Mouse (Mus musculus) cerebellum, adult 2 months (tissue): Measurements from ENCODE around the gene Amfr.

Experiments used
- CTCF ChIP-seq: fragments of 200-500 bp; IDR thresholded peaks from 2 replicates; pipeline ENCODE4 v1.5.1; 2011; ENCODE audit warnings: low read depth, mild to moderate bottlenecking, control low read depth, low read length, moderate library complexity, borderline replicate concordance; ENCODE audit not compliant: insufficient read depth
- POLR2A ChIP-seq: fragments of 200-500 bp; IDR thresholded peaks from 2 replicates; pipeline ENCODE4 v1.6.1; 2011; ENCODE audit warnings: low read length, control low read depth, borderline replicate concordance; ENCODE audit not compliant: insufficient read depth

DNA sequence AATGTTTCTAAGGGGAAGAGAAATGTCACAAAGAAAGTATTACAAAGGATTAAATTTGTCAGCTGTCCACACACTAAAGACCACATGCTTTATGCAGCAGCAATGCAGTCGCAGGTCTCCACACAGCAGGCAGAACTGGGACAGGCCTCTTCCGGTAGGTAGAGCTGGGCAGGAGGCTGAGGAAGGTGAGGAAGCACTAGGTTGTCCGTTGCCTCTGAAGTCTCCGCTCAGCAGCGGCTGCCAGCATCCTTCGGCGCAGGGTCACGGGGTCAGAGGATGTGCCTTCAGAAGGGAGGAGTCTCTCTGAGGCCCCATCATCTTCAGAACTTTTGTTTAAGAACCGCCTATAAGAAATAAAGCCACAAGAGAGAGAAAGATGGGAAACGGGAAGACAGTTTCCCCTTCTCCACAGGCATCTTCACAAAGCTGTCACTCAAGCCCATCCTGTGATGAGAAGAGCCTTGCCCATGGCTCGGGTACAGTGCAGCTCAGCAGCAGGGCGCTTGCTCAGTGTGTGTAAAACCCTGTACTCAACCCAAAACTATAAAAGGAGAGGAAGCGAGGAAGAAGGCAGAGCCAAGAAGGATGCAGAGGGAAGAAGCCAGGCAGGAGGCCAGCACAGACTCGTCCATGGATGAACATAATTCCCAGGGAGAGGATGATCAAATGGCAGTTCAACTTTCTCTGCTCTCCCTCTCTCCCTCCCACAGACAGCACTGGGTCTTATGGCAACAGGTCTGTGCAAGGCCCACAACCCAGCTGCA, 39.5 kb downstream of the Amfr start:
- TF ChIP-seq CTCF (no peak), POLR2A (no peak)
